Mouse (Mus musculus) frontal cortex, postnatal 14 days (tissue): Measurements from ENCODE around the gene Olfm4.

Experiments used
- DNase-seq, 2 experiments: peaks; one replicate each; pipeline ENCODE4 v3.0.0; 2022; ENCODE audit warnings: low spot score in 2 of 2

Olfm4 gene

DNA sequence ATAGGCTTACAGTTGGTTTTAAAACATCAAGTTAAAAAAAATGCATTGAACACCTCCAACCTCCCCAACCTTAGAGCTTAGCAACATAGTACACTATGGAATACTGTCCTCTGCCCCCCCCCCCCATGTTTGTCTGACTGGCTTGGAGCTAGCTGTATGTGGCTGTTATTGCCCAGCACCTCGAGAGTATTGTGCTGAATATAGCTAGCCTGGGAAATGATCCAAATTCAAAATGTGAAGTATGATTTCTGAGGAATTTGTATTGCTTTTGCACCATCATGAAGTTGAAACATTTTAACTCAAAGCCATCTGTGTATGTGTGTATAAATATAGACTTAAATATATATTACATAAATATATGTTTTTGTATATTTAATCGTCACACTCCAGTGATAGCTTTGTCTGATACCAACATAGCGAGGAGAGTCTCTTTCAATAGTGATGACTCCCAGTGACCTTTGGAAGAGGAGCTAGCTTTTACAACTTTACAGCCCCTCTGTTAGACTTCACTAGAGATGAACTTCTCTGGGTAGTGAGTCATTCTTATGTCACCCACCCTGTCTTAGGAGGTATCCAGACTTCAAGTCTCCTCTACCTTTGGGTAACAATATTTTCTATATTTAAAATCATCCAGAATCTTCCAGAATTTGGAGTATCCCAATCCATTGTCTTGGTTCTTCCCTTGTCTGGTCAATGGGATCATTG lies 45.6 kb downstream of the Olfm4 start:
- no peak for DNase-seq

DNA sequence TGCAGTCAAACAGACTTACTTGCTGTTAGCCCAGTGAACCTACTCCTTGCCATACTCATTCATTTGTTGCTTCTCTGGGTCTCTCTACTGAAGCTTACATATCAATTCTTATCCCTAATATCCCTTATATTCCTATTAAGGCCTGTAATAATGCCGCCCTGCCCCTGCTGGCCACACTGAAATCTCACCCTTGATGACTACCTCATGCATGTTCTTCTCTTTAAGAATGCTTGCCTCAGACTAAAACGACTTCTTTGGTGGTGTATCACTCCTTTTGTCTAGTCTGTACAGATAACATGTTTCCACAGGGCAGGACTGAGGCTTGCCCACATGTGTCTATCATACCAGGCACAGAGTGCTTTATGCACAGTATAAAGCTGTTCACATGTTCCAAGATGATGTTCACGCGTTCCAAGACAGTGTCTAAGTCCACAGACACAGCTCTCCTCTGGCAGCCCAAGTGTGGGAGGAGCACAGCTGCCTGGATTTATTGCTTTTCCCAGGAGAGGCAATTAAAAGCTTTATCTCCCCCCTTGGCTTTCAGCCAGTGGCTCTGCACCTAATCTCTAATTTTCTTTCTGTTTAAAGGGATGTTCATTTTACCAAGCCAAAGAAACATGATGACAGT lies 55.9 kb downstream of the Olfm4 start:
- no peak for DNase-seq

DNA sequence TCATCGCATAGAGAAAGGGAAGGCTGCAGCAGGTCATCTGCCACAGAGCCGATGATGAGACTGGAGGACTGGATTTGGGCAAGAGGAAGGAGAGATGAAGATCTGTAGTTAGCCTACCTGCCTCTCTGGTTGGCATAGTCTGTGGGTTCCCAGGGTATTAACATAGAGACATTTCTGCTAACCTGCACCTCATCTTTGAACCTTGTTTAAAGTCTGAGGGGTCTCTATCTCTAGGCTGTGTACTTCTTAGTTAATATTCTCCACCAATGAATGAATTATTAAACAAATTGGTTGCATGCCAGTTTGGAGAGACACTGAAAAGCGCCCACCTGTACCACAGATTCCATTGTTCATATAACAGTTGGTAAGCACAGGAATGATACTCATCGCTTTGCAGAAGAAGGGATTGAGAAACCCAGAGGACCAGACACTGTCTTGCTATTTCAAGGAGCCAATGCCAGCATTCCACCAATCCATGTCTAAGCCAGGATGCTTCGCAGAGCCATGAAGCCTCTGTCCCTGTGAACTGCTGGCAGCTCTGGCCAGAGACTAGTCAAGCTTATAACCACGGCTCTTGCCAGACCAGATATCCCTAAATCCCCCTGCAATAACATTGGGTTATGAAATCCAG lies 62.3 kb downstream of the Olfm4 start:
- no peak for DNase-seq

DNA sequence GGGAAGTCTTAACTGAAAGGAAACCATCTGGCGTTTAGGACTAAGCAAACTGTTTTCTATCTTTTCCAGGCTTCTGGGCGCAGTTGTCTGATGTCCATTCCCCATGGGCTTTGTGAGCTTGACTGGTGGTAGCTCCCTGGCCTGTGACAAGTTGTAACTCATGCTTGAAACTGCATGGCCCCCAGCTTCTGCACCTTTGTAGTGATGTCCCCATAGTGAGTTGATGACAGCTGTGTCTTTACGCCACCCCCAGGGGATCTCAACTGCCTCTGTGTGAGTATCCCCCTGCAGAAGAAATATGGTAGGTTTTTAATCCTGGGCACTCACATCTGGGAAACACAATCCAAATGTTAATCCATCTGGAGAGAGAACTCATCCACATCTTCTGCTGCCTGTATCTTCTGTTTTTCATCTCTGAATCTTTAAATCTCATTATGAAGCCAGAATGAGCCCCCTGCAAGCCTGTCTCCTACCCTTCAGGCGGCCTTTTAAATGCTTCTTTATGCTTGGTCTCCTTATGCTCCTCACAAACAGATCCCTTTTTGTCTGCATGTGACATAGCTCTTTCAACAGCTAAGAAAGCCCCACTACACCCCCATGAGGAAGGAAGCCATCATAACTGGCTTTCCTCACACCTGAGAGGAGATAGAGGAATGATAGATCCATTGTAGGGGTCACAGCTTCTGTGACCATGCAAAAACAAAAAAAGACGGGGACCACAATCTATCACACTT lies 63.7 kb downstream of the Olfm4 start:
- DNase-seq = no peak

DNA sequence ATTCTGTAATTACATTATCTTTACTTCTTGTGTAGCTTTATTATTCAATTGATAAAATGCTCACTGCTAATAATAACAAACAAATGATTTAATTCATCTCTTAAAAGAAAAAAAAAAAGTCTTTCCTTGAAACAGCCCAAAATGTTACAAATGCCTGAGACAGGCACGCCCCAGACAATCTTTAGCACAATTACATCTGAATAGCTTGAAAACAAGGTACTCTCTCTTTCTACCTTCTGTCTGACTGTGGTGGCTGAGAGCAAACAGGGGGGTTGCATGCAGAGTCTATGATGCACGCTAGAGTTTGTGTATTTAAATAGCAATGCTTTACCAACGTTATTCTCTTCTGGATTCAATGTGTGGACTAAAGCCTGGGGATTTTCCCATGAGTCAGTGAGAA lies 71.8 kb downstream of the Olfm4 start:
- DNase-seq = no peak

DNA sequence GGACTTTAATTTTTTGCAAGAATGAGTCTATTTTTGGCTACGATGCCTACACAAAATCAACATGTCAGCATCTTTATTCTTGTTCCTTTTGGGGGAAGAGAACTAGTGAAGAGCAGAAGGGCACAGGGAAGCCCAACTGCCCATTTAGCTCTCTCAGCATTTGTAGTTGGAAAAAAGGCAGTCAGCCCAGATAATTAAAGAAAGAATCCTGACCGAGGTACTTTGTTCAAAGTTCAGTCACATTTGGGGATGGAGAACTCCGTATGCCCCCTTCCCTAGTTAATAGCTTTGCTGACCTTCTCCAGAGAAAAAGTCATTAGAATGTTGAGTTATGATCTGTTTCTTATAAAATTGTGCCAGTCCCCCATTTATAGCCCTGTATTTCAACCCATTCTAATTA lies 77.8 kb downstream of the Olfm4 start:
- no peak for DNase-seq

DNA sequence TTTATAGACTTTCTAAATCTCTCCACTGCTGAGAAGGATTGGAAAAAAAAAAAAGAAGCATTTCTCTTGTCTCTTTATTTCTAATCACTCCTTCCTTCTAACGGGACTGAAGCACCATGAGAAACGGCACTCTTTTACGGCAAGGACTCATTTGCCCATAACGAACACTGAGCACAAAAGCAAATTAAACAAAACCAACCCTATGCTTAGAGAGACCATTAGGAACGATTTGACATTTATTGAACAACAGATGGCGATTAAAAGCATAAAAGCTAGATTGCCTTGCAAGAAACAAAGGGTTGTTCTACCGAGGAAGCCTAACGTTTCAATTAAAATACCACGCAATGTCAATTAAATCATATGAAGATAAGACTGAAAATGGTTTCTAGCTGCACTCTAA lies 79.0 kb downstream of the Olfm4 start:
- DNase-seq = no peak

DNA sequence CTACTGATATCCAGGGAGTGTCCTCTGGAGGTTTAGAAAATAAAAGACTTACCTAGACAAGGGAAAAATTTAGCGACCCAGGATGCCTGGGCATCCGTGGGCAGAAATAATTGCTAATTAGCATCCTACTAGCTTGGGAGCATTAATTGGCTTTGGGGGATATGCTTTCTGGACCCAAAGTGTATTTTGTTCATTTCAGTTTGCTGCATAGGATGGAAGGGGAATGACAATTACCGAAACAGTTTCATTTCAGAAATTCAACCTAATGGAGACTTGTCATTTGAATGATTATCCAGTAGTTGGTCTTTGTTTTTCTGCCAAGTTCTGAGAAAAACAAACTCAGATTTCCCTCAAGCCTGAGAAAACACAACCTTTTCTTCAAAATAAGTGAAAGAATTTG lies 86.7 kb downstream of the Olfm4 start:
- DNase-seq = no peak
